Comparison of ENCODE assay signal across 23 mouse cellular contexts in the genomic region with DNA sequence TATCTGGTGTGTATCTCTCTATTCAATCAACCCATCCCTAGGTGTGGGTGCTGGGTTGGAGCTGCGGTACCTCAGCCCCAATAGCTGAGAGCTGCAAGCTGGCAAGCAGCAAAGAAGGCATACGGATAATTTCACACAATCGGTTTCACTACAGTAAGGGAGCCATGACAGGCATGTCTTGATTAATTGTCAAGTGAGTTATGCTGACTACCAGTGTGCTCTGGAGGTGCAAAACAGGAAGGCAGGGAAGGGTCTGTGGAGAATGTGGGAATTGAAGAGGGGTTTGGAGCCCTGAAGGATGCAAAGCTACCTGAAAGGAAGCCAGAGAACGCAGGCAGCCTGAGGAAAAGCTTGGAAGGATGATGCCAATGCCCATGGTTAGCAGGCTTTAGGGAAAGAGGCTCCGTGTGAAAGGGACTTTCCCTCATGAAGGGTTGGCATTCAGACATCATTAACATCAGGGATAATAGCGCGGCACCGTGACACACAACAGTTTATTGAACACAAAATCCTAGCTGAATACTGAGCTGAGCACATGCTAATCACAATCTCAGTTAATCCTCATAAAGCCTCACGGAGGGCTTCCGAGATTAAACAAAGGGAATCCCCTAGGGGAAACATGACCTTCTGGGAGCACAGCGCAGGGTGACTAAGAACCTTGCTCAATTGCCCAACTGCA. TPM values are rescaled to one million over a fixed set of nuclear protein-coding genes. Genes with fewer than 3 reads are reported as not detected.
A peak's percentile ranks its signal among the peaks of the same experiment; 100 is the strongest.
DNase-seq lines count a peak whose midpoint lies in the region; ATAC-seq lines count a peak whose summit lies in the region.
"Had no signal": no experiment of that assay in that cellular context is flagged by ENCODE, and none has a peak within 500 bp of the region (broad histone marks: within the 10 kb centered on the region; RNA-seq: fewer than 3 reads in every experiment).

No protein-coding gene starts in this region.

- H3K4me3 ChIP-seq in hindbrain, embryonic 13.5 days = no peak overlapping the region
- no peak overlapping the region for H3K4me3 ChIP-seq in hindbrain, embryonic 10.5 days
- H3K4me3 ChIP-seq in forebrain, embryonic 11.5 days (ENCODE audit: low read depth, low read length) = no peak overlapping the region
- no peak overlapping the region for H3K4me3 ChIP-seq in limb, embryonic 10.5 days
- H3K4me3 ChIP-seq: heart, embryonic 13.5 days; neural tube, embryonic 13.5 days had no signal

- peaks cover 4% of the 10 kb centered on the region; the same call in 1 of the 2 replicates for H3K4me1 ChIP-seq in hindbrain, embryonic 13.5 days (replicated peaks)
- no peaks in the 10 kb centered on the region for H3K4me1 ChIP-seq in hindbrain, embryonic 10.5 days (replicated peaks)
- peaks cover 7% of the 10 kb centered on the region; the same call in 1 of the 2 replicates for H3K4me1 ChIP-seq in forebrain, embryonic 11.5 days (replicated peaks; ENCODE audit: control insufficient read depth, insufficient read depth, low read length)
- H3K4me1 ChIP-seq in limb, embryonic 10.5 days = peaks cover 4% of the 10 kb centered on the region
- H3K4me1 ChIP-seq: heart, embryonic 13.5 days had no signal

- peak overlapping the region; percentile 62; the same call in 1 of the 2 replicates for H3K27ac ChIP-seq in hindbrain, embryonic 13.5 days
- H3K27ac ChIP-seq in hindbrain, embryonic 10.5 days = no peak overlapping the region
- no peak overlapping the region for H3K27ac ChIP-seq in forebrain, embryonic 11.5 days (ENCODE audit: low read depth, low read length)
- H3K27ac ChIP-seq in limb, embryonic 10.5 days = no peak overlapping the region
- H3K27ac ChIP-seq: heart, embryonic 13.5 days; hindbrain, embryonic 14.5 days; liver, embryonic 14.5 days; neural tube, embryonic 13.5 days; stomach, postnatal 0 days had no signal

- no peaks in the 10 kb centered on the region for H3K9me3 ChIP-seq in hindbrain, embryonic 13.5 days
- H3K9me3 ChIP-seq in hindbrain, embryonic 10.5 days = 0 out of 2 replicates have a peak, but pooled peaks cover 5% of the 10 kb centered on the region
- peaks cover 2% of the 10 kb centered on the region; the same call in 1 of the 2 replicates for H3K9me3 ChIP-seq in forebrain, embryonic 11.5 days (ENCODE audit: control insufficient read depth, low read length)
- H3K9me3 ChIP-seq in limb, embryonic 10.5 days (replicated peaks) = no peaks in the 10 kb centered on the region

- ATAC-seq in hindbrain, embryonic 13.5 days (ENCODE audit: low FRiP score) = no peak
- ATAC-seq in forebrain, embryonic 11.5 days (replicated peaks; ENCODE audit: low FRiP score) = 0 out of 2 replicates have a peak, but pooled peaks have one; percentile 39
- ATAC-seq: Patski had no signal

- no peak overlapping the region for H3K9ac ChIP-seq in hindbrain, embryonic 13.5 days
- H3K9ac ChIP-seq in forebrain, embryonic 11.5 days (ENCODE audit: low read length) = no peak overlapping the region
- H3K9ac ChIP-seq: heart, embryonic 13.5 days; hindbrain, embryonic 14.5 days; liver, embryonic 14.5 days; neural tube, embryonic 13.5 days had no signal

- no peak overlapping the region for H3K4me2 ChIP-seq in hindbrain, embryonic 13.5 days
- H3K4me2 ChIP-seq in forebrain, embryonic 11.5 days (ENCODE audit: low read depth, low read length, severe bottlenecking) = no peak overlapping the region
- H3K4me2 ChIP-seq: heart, embryonic 13.5 days; hindbrain, embryonic 14.5 days; neural tube, embryonic 13.5 days had no signal

- WGBS in hindbrain, embryonic 13.5 days = 49% methylated on average over 11 of the region's 11 CpGs
- WGBS in hindbrain, embryonic 10.5 days = 71% methylated on average over 11 of the region's 11 CpGs
- WGBS in forebrain, embryonic 11.5 days = 28% methylated on average over 11 of the region's 11 CpGs
- WGBS in limb, embryonic 10.5 days = 83% methylated on average over 11 of the region's 11 CpGs

- no peaks in the 10 kb centered on the region for H3K27me3 ChIP-seq in hindbrain, embryonic 13.5 days
- no peaks in the 10 kb centered on the region for H3K27me3 ChIP-seq in hindbrain, embryonic 10.5 days (ENCODE audit: insufficient read depth, poor library complexity, severe bottlenecking)
- H3K27me3 ChIP-seq in forebrain, embryonic 11.5 days (ENCODE audit: control insufficient read depth, insufficient read depth, low read length) = no peaks in the 10 kb centered on the region; the same call in 1 of the 2 replicates
- H3K27me3 ChIP-seq in limb, embryonic 10.5 days (ENCODE audit: low read depth, poor library complexity, severe bottlenecking) = no peaks in the 10 kb centered on the region
- H3K27me3 ChIP-seq: heart, embryonic 13.5 days; neural tube, embryonic 13.5 days had no signal

- H3K36me3 ChIP-seq in hindbrain, embryonic 13.5 days = no peaks in the 10 kb centered on the region
- H3K36me3 ChIP-seq in hindbrain, embryonic 10.5 days = no peaks in the 10 kb centered on the region
- no peaks in the 10 kb centered on the region for H3K36me3 ChIP-seq in forebrain, embryonic 11.5 days (ENCODE audit: control insufficient read depth, insufficient read depth, low read length)
- no peaks in the 10 kb centered on the region for H3K36me3 ChIP-seq in limb, embryonic 10.5 days
- H3K36me3 ChIP-seq: heart, embryonic 13.5 days; neural tube, embryonic 13.5 days had no signal

- DNase-seq in hindbrain, embryonic 10.5 days (ENCODE audit: low spot score) = no peak
- no peak for DNase-seq in forebrain, embryonic 11.5 days (ENCODE audit: low spot score)
- DNase-seq in limb, embryonic 10.5 days (ENCODE audit: low spot score) = peak; percentile 16
- peak; percentile 13 for DNase-seq in retina, adult 2 months (ENCODE audit: low read depth, low spot score)
- no peak for DNase-seq in cerebellum, adult 18-20 months
- no peak for DNase-seq in lung, postnatal 25 days (ENCODE audit: low spot score)
- DNase-seq: B cell, adult 2 months; cerebellum, adult 8-10 months; gastrocnemius, postnatal 25 days; kidney, adult 11 months; kidney, postnatal 25 days; layer of hippocampus, postnatal 36 days; lung, postnatal 10 days; right cerebral cortex, adult 18-20 months; spleen, adult 18-20 months; thymus, postnatal 4 days had no signal

RNA-seq across cellular contexts. Expression of a gene that starts 38.2 kb away (rescaled TPM):
- 2.6 and 2.9 TPM in 2 replicates for polyA plus RNA-seq in hindbrain, embryonic 13.5 days (2015; fragmentation: Nextera tagmentation; extraction: Ambion mirVana)
- 0.07 TPM in 1 of 2 replicates, not detected in the other for polyA plus RNA-seq in hindbrain, embryonic 10.5 days (2016; fragmentation: Nextera tagmentation; extraction: Ambion mirVana)
- not detected in 2 replicates for polyA plus RNA-seq in forebrain, embryonic 11.5 days (2014; fragmentation: Nextera tagmentation; extraction: Ambion mirVana)
- polyA plus RNA-seq in limb, embryonic 10.5 days (2016; fragmentation: Nextera tagmentation; extraction: Ambion mirVana) = not detected in 2 replicates
- polyA plus RNA-seq: liver, embryonic 14.5 days; Patski had no signal

Comparison
In these comparisons a context has a peak if more than half of its experiments do, and no peak if none do; other contexts are left out.
1. DNase-seq: peak in limb, embryonic 10.5 days (single experiment) and retina, adult 2 months (single experiment); none in hindbrain, embryonic 10.5 days (single experiment), forebrain, embryonic 11.5 days (single experiment), cerebellum, adult 18-20 months (0 of 2) and lung, postnatal 25 days (single experiment).